Mouse (Mus musculus) liver, adult 2 months (tissue): ENCODE measurements around the gene Dot1l. TPM values are rescaled to one million over a fixed set of nuclear protein-coding genes. Genes with fewer than 3 reads are reported as not detected.

ENCODE experiments used
- DNase-seq: peaks from one replicate; pipeline ENCODE4 v3.0.0-alpha.2; 2011; ENCODE audit warnings: low read depth, low spot score; ENCODE audit errors: extremely low read depth
- H3K27ac ChIP-seq: fragments of 200-500 bp; replicated peaks from 2 replicates; pipeline ENCODE4 v1.5.1; 2012; ENCODE audit warnings: low read depth, mild to moderate bottlenecking, control low read depth, inconsistent platforms, low read length; ENCODE audit not compliant: insufficient read depth
- H3K27me3 ChIP-seq: fragments of 200-500 bp; 2 replicates; pipeline ENCODE4 v1.6.1; 2012; ENCODE audit warnings: mild to moderate bottlenecking, moderate library complexity, low read length, inconsistent platforms; ENCODE audit not compliant: control insufficient read depth, insufficient read depth
- H3K36me3 ChIP-seq: fragments of 200-500 bp; 2 replicates; pipeline ENCODE4 v1.6.1; 2012; ENCODE audit warnings: low read length, inconsistent platforms; ENCODE audit not compliant: control insufficient read depth, insufficient read depth
- H3K4me1 ChIP-seq: fragments of 200-500 bp; 2 replicates; pipeline ENCODE4 v1.6.1; 2011; ENCODE audit warnings: low read length; ENCODE audit not compliant: control insufficient read depth, insufficient read depth
- H3K4me3 ChIP-seq: fragments of 200-500 bp; 2 replicates; pipeline ENCODE4 v1.5.1; 2011; ENCODE audit warnings: low read depth, mild to moderate bottlenecking, control low read depth, low read length, moderate library complexity; ENCODE audit not compliant: insufficient read depth
- H3K79me2 ChIP-seq: fragments of 200-500 bp; 2 replicates; pipeline ENCODE4 v1.6.1; 2012; ENCODE audit warnings: inconsistent platforms, mild to moderate bottlenecking, low read length, moderate library complexity; ENCODE audit not compliant: control insufficient read depth, insufficient read depth
- H3K9ac ChIP-seq: fragments of 200-500 bp; 2 replicates; pipeline ENCODE4 v1.6.1; 2012; ENCODE audit warnings: low read depth, mild to moderate bottlenecking, control low read depth, inconsistent platforms, low read length
- CTCF ChIP-seq: fragments of 200-500 bp; IDR thresholded peaks from 2 replicates; pipeline ENCODE4 v1.5.1; 2011; ENCODE audit warnings: low read depth, low read length, control low read depth
- POLR2A ChIP-seq: fragments of 200-500 bp; IDR thresholded peaks from 2 replicates; pipeline ENCODE4 v1.6.1; 2011; ENCODE audit warnings: low read length, control low read depth; ENCODE audit not compliant: insufficient read depth; ENCODE audit errors: extremely low read depth
- WGBS: fragments of 180-500 bp; shearing (Covaris S2); methylation state at CpG from one replicate; pipeline ENCODE4 v1.1.7; 2018; 5-methylcytosine and 5-hydroxymethylcytosine counted together
- polyA plus RNA-seq: library from polyadenylated mRNA; depleted of rRNA; stranded (reverse); fragments of >200 nt; gene quantifications from 2 replicates; pipeline ENCODE4 v1.2.3, GENCODE M21; 2012
- total RNA-seq: library from RNA; depleted of rRNA; stranded (reverse); fragments of >200 nt; gene quantifications from 2 replicates; pipeline ENCODE4 v1.2.3, GENCODE M21; 2014

The Dot1l gene
- total and polyA plus RNA-seq, 2 experiments, result 2.4 to 14.8 TPM

GRCm38 (mm10) chr10:80768365-80768764 lies 13.4 kb downstream of the Dot1l start:
- no peak overlapping the region for H3K9ac ChIP-seq
- no peak overlapping the region for H3K4me3 ChIP-seq
- no peak for TF ChIP-seq POLR2A
- TF ChIP-seq CTCF, result no peak
- peaks cover 28% of the 10 kb centered on the region for H3K4me1 ChIP-seq
- peaks cover 13% of the 10 kb centered on the region; the same call in 1 of the 2 replicates for H3K79me2 ChIP-seq
- H3K27me3 ChIP-seq, result no peaks in the 10 kb centered on the region
- DNase-seq, result no peak
- 86% methylated on average over 6 of the region's 6 CpGs for WGBS
- H3K27ac ChIP-seq, result no peak overlapping the region
- H3K36me3 ChIP-seq, result peaks cover 20% of the 10 kb centered on the region

- Histone ChIP-seq H3K4me1 (peaks cover 11% of the 10 kb centered on the region), H3K4me3 (no peak overlapping the region), H3K36me3 (peaks cover 19% of the 10 kb centered on the region), H3K79me2 (no peaks in the 10 kb centered on the region; the same call in 1 of the 2 replicates), H3K27me3 (no peaks in the 10 kb centered on the region), H3K9ac (no peak overlapping the region), H3K27ac (peak overlapping the region; percentile 16; the same call in 1 of the 2 replicates)
- no peak for TF ChIP-seq CTCF
- no peak for TF ChIP-seq POLR2A
- WGBS, result 54% methylated on average over 5 of the region's 5 CpGs
- DNase-seq, result peak; percentile 68
Measured at GRCm38 (mm10) chr10:80773816-80774215, 18.8 kb downstream of the Dot1l start.

DNA sequence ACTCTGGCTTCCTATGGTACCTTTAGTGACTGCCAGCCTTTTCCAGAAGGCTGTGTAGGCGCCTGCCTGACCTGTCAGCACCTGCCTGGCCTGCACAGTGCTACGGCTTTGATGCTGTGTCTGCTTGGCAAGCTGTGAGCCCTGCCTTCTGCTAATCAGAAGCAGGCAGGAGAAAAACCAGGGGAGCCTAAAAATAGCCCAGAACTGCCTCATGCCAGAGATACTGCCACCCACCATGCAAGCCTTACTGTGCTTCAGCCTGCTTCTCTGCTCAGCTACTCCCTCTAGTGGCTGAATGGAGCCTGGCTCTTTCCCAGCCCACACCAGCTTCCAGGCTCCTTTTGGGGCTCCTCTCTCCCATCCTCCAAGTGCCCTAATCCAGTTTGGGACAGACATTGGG lies 19.5 kb downstream of the Dot1l start:
- peaks cover 21% of the 10 kb centered on the region for H3K36me3 ChIP-seq

DNA sequence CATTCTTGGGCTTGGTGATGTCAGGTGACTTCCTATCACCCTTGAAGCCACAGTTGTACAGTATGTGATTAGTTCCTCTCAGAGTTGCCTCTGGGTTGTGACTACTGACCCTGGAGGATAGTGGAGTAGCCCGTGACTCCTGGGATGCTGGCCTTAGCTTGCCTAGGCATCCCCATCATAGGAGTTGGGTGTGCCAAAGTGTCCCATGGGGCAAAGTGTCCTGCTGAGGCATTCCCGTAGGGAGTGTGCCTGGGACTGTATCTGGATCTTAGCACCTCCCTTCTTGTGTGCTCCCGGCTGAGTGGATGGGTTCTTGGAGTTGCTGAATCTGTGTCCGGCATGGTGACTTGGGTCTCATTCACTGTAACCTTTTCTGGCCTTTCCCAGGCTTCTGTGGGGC lies 20.0 kb downstream of the Dot1l start:
- Histone ChIP-seq H3K4me3 (no peak overlapping the region), H3K36me3 (peaks cover 20% of the 10 kb centered on the region; the same call in 1 of the 2 replicates), H3K27ac (no peak overlapping the region), H3K27me3 (no peaks in the 10 kb centered on the region), H3K9ac (no peak overlapping the region), H3K79me2 (no peaks in the 10 kb centered on the region; the same call in 1 of the 2 replicates), H3K4me1 (peaks cover 11% of the 10 kb centered on the region)
- TF ChIP-seq CTCF, result no peak
- 85% methylated on average over 4 of the region's 4 CpGs for WGBS
- DNase-seq, result no peak

More for the DNA sequence above, 19.5 kb downstream of the Dot1l start:
- Histone ChIP-seq H3K27me3 (no peaks in the 10 kb centered on the region), H3K4me1 (peaks cover 11% of the 10 kb centered on the region), H3K4me3 (no peak overlapping the region), H3K9ac (no peak overlapping the region), H3K79me2 (no peaks in the 10 kb centered on the region; the same call in 1 of the 2 replicates), H3K27ac (no peak overlapping the region)
- no peak for TF ChIP-seq POLR2A
- TF ChIP-seq CTCF, result peak; percentile 91
- WGBS, result 41% methylated on average over 2 of the region's 2 CpGs
- DNase-seq, result peak; percentile 45

DNA sequence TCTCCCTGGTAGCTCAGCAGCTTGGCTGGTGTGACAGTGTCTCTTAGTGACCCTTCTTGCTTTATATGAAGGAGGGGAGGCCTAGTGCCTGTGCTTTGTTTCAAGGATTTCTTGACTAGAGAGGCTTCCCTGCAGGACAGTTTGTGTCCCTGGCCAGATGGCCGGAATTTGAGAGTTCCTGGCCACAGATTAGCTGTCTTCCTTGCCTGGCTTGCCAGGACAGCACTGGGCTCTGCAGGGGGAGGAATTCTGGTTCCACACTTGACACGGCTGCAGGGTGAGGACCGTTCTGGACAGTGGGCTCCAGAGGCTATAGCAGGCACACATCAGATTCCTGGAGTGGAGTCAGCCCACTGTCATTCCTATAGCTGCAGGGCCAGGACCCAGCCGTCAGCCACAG lies 20.7 kb downstream of the Dot1l start:
- H3K27ac ChIP-seq, result no peak overlapping the region
- H3K9ac ChIP-seq, result no peak overlapping the region
- peaks cover 11% of the 10 kb centered on the region for H3K4me1 ChIP-seq
- DNase-seq, result no peak
- H3K4me3 ChIP-seq, result no peak overlapping the region
- H3K27me3 ChIP-seq, result no peaks in the 10 kb centered on the region
- no peaks in the 10 kb centered on the region; the same call in 1 of the 2 replicates for H3K79me2 ChIP-seq
- 95% methylated on average over 4 of the region's 4 CpGs for WGBS
- peaks cover 27% of the 10 kb centered on the region; the same call in 1 of the 2 replicates for H3K36me3 ChIP-seq
- no peak for TF ChIP-seq CTCF
- no peak for TF ChIP-seq POLR2A

- Histone ChIP-seq H3K36me3 (peaks cover 23% of the 10 kb centered on the region; the same call in 1 of the 2 replicates), H3K79me2 (no peaks in the 10 kb centered on the region; the same call in 1 of the 2 replicates), H3K27ac (no peak overlapping the region), H3K27me3 (no peaks in the 10 kb centered on the region), H3K4me3 (no peak overlapping the region), H3K9ac (no peak overlapping the region), H3K4me1 (peaks cover 11% of the 10 kb centered on the region)
- no peak for DNase-seq
- 93% methylated on average over 6 of the region's 6 CpGs for WGBS
- no peak for TF ChIP-seq POLR2A
- TF ChIP-seq CTCF, result no peak
Measured at GRCm38 (mm10) chr10:80776358-80776869, 21.4 kb downstream of the Dot1l start.
